Mouse (Mus musculus): ENCODE results near the gene G6pc3.

DNA sequence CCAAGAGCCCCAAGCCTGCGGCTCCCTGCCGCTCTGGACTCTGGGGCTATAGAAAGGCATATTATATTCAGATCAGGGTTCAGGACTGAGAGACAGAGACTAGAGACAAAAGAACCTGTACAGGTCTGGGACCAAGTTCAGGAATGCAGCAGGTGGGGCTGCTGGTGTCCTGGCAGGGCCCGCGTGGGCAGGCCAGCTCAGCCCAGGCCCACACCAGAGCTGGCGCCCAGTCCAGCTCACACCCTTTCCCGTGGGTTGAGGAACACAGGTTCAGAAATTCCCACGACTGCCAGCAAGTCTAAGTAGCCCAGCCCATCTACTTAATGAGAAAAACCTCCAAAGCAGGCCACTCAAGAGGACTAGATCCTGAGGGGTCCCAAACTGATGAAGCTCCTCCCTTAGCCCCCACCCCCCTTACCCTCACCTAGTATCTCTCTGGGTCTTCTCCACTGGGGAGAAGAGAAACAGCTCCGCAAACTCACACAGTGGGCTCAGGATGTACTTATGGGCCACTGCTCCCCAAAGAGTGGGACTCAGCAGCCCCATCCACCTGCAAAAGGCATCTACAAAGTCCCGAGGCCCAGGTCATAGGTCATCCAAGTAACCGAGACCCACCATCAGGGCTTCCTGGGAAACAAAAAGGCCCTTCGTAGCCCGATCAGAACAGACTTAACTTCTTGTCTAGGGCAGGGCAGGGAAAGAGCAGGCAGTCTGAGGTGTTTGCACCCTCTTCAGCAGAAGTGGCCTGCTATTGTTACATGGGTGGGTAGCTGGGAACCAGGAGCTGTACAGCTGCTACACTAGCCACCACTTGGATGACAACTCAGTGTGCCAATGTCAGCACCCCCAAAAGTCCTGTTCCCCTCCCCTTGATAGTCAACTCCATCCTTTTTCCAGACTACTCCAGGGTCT, 36.9 kb downstream of the G6pc3 start:
- TF ChIP-seq CTCF (IDR thresholded peaks at IDR 0.05; ENCODE audit: low read depth, low read length) (no peak), POLR2A (IDR thresholded peaks at IDR 0.05; ENCODE audit: insufficient read depth, low read length) (no peak), EP300 (IDR thresholded peaks at IDR 0.05; ENCODE audit: insufficient read depth, low read depth, low read length) (no peak)

All from ES-Bruce4 (cell line).